Mouse (Mus musculus): ENCODE measurements around the gene Lpin1.
A peak's percentile ranks its signal among the peaks of the same experiment; 100 is the strongest.

The Lpin1 gene

GRCm38 (mm10) chr12:16610936-16611335 is at the start of gene Lpin1:
Gene Lpin1 (minus strand): TSS chr12:16610966.
- no peak for DNase-seq

DNA sequence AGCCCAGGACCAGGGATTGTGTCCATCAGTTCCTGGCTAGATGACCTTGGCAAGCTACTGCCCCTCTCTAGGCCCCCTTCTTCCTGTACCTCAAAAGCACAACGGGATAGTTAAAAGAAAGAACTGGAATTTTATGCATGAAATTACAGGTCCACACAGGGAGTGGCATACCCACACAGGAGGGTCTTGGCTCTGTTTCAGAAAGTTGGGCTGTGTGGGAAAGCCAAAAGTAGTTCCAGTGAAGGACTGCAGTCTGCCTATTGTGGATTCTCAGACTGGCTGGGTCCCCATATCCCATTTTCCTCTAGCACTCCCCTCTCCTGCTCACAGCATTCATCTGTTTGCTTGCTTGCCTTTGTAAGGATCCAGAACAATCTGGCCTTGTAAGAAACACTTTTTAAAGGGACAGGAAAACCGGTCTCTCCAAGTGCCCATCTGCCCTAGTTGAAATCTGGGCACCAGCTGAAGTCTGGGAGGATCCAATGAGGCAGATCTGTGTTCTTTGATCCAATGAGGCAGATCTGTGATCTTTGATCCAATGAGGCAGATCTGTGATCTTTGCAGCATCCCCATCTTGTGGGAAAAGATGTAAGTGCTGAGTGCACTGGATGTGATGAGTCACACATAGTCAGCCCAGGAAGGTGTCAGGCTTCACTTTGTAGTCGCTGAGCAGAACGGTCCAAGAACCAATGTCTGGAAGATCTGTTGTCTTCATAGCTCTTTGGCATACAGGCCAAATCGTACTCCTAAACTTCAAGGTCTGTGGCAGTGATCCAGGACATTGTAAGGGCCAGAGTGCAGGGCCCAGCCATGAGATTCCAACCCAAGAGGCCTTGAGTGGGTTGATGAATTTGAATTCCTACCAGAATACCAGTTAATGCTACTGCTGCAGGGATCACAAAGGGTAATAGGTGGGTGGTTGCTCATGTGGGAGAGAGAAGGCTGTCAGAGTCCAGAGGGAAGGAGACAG is 46.4 kb upstream of the Lpin1 start:
- no peak for DNase-seq

DNA sequence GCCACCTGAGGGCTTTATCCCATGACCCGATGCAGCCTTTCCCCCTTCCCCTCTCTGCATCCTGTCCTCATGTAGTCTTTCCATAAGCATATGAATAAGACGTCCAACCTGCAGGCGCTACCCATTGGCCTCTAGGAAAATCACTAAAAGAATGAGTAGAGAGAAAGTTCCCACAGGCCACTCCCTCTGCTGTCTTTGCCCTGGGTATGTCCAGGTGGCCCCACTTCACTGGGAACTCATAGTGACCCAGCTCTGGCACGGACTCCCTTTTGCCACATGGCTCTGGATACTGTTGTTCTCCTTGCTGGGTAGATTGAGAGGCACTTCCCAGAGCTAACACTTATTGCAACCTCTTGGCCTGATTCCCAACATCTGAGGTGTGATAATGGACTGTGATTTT is 44.8 kb upstream of the Lpin1 start:
- no peak for DNase-seq

GRCm38 (mm10) chr12:16653332-16654093 is 42.7 kb upstream of the Lpin1 start, which contains the start of gene Ntsr2:
Gene Ntsr2 (plus strand): TSS chr12:16653382.
- DNase-seq, result peak; percentile 83 to 91

DNA sequence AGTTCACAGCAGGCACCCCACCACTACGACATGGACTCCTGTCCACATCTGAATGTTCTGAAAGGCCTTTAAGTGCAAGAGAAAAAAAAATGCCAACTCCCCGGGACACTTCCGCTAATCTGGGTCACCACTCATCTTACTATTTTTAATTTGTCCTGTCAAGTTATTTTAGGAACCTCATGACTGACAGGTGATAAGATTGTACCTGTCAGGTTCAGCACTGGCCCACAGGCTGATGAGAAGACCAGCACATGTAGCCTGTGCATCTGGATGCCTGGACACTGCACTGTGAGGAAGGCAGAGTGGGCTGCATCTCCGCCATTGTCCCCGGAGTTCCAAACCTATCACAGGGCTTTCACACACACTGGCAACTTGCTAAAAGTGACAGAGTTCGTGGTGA is 39.1 kb upstream of the Lpin1 start:
- no peak for DNase-seq

- no peak for DNase-seq
Measured at GRCm38 (mm10) chr12:16648273-16648672, 37.5 kb upstream of the Lpin1 start.

- DNase-seq, result no peak
Measured at GRCm38 (mm10) chr12:16646780-16647409, 36.1 kb upstream of the Lpin1 start.

- no peak for DNase-seq
Measured at GRCm38 (mm10) chr12:16644698-16645097, 33.9 kb upstream of the Lpin1 start.

- peak; percentile 50 to 77 for DNase-seq
Measured at GRCm38 (mm10) chr12:16643508-16644345, 33.0 kb upstream of the Lpin1 start.

- peak in 1 of 2 experiments; percentile 45 for DNase-seq
Measured at GRCm38 (mm10) chr12:16642000-16642399, 31.2 kb upstream of the Lpin1 start.

DNA sequence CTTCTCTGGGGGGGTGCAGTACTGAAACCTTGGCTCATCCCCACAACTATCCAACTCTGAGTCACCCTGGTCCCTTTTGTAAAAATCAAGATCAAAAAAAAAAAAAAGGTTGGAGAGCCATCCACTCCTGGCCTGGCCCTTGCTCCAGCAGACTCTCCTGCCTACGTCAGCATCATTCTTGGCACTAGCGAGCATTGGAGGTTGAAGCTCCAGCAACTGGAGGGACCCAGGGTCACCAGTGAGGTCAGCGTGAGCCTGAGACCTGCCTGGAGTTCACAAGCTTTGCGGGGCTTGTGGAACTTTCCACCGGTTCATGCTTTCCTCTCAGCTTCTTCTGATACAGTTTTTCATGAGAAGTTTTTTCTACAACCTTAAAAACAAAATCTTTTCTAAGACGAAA is 29.3 kb upstream of the Lpin1 start:
- DNase-seq, result peak; percentile 70 to 72

DNA sequence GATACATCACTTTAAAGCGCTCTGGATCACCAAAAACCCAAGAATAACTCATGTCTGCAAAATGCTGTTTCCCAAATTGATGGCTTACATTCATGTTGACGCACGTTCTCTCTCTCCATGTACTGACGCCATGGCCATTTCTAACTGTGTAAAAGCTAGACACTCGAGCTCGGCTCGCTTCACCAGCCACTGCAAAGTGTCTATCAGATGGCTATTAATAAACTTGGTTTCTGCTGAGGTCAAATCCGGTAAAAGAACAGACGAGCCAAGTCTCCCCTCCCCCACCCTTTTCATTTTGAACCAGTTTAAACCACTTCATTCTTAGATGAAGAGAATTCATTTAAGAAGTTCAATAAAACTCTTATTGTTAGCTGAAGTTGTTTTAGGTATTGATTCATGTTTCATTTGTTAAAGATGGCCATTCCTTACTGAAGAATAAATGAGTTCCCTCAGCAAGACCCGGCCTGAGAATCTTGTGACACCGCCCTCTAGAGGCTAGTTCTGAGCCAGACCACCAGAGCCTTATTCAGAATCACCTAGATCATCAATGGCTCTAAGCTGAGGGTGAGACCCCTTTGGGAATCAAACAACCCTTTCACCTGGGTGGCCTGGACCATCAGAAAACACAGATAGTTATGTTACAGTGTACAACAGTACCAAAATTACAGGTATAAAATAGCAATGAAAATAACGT is 28.5 kb upstream of the Lpin1 start:
- peak in 1 of 2 experiments; percentile 48 for DNase-seq

DNA sequence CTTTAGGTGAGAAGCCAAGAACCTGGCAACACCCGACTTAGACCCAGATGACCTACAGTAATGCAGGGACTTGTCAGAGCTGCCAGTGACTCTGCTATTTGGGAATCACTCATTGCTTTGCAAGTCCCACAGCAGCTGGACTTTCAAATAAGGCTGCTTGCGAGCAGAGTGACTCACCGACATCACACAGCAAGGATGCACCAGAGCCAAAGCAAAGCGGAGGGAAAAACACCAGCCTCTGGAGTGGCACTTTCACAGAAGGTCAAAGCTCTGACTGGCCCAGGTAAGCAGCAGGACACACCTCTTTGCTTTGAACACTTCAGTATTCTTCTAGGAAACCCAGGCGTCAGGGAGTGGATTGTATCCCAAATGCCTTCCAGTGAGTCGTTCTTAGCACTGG is 25.1 kb upstream of the Lpin1 start:
- DNase-seq, result no peak

DNA sequence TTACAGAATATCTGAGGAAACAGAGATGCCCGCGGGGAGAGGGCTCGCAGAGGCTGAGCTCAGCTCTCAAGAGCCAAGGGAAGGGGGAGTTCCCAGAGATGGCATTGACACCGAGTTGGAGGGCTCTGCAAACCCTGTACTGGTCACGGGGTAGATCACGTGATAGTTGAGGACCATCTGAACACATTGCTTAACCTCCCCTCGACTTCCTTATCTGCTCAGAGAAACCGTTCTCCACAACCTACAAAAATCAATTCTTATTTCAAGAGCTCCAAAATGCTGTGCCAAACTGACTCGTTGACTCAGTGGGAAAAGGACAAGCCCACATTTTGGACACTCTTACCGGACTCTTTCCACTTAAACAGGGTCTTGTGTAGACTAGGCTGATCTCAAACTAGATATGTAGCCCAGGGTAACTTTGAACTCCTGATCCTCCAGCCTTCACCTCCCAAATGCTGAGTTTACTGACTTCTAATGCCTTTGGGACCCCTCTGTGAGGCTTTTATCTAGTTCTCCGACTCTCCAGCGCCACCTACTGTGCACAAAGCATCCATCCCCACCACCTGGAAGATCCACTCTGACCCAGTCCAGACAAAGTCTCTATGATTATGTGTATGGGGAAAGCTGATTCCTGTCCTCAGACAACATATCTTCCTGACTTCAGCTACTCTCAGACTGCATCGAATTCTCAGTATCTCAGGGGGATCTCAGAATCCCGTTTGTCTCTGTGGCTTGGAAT is 23.5 kb upstream of the Lpin1 start:
- peak; percentile 58 to 85 for DNase-seq

GRCm38 (mm10) chr12:16633235-16633634 is 22.5 kb upstream of the Lpin1 start:
- no peak for DNase-seq

GRCm38 (mm10) chr12:16631423-16631822 is 20.7 kb upstream of the Lpin1 start:
- DNase-seq, result no peak

DNA sequence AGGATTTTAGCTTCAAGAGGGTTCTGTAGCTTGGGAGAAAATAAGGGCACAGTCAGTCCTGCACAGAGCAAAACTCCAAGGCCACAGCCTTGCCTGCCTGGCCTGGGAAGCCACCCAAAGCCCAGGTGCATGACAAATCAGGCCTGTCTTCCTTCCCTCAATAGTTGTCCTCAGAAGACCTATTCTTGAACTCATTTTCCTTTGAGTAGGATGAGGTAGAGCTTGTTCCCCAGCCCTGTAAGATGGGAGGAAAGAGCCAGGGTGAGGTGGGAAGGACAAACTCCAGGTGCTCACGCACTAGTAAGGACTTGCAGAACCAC is 20.1 kb upstream of the Lpin1 start:
- DNase-seq, result peak in 1 of 2 experiments; percentile 24

DNA sequence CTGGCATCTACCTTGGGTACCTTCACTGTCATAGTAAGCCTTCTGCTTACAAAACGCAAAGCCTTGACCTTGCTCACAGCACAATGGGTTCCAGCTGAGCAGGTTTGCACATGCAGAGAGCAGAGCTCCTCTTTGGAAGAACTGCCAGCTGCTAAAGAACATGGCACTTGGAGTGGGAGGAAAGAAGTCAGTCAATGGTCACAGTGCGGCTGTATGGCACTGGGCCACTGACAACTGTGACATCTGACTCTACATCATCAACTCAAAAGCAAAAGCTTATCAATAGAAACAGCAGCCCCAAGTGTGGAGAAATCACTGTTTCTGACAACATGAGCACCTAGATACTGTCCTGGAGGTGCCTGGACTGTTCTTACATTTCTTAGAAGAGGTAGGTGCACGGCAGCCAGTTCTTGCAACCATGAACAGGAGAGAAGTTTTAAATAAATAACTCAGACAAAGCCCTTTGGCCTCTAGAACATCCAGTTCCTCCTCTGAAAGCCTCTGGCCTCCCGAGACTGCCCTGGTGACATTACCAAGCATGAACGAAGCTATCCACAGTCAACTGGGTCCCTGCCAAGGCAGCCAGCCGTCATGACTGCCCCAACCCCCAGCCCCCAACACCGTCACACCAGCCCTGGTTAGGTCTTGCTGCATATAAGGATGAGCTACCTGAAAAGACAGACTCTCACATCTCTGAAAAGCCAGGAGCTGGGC is 19.5 kb upstream of the Lpin1 start:
- DNase-seq, result peak; percentile 91 to 94

- no peak for DNase-seq
Measured at GRCm38 (mm10) chr12:16620230-16620629, 9.5 kb upstream of the Lpin1 start.

DNA sequence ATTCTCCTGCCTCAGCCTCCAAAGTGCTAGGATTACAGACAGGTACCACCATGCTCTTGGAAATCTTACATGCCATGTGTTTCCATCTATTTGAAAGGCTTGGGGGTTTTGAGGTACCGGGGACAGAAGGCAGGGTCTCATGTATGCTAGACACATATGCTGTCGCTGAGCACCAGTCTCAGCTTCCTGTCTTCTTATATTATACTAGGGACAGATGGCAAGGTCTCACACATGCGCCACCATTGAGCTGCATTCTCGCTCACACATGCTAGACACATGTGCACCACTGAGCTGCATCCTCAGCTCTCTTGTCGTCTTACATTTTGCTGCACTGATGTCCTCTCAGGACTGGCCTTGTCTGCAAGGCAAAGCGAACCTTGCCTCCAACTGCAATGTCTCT is 8.7 kb upstream of the Lpin1 start:
- DNase-seq, result no peak
